Mouse (Mus musculus) lung, adult 18-20 months (tissue): ENCODE results near the gene Frrs1l.
A peak's percentile ranks its signal among the peaks of the same experiment; 100 is the strongest.

Source experiments
- DNase-seq, 2 experiments: peaks; one replicate each; pipeline ENCODE4 v3.0.0; 2022; ENCODE audit warnings: mixed read lengths in 2 of 2

Frrs1l gene

DNA sequence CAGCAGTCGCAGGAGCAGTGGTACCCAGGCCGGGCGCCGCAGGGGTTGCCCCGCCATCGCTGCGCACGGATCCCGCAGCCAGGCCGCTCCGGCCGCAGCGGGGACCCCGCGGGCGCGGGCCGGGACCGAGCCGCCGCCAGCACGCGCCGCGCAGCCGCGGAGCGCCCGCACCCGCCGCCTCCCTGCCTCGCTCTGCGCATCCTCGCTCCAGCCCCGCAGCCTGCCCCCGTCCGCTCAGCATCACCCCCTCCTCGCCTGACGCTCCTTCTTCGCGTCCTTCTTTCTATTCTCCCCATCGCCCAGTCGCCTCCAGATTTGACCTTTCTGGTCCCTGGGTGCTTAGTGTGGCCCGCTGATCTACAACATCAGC, at the start of gene Frrs1l:
Gene Frrs1l (minus strand): TSS at position 177 of the 370 bp plus-strand sequence.
- no peak for DNase-seq

GRCm38 (mm10) chr4:57039127-57040031, 49.2 kb upstream of the Frrs1l start:
- DNase-seq, result no peak

DNA sequence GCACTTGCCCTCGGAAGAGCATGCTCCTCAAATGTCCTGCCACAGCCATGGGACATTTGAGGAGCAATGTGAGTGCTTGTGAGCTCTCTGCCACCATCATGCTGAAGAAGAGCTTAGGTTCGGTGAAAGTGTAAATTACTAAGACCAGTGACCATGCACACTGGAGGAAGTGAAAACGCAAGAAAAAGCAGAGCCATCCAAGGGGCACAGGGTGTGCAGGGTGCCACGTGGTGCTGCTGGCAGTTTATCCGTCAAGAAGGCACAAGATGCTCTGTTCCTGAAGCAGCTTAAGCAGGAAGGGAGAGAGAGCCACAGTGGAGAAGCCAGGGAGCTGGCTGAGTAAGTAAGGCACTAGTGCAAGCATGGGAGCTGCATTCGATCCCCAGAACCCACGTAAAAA, 47.4 kb upstream of the Frrs1l start:
- DNase-seq, result no peak

- DNase-seq, result no peak
These were observed 44.0 kb upstream of the Frrs1l start for GRCm38 (mm10) chr4:57034169-57034568.

DNA sequence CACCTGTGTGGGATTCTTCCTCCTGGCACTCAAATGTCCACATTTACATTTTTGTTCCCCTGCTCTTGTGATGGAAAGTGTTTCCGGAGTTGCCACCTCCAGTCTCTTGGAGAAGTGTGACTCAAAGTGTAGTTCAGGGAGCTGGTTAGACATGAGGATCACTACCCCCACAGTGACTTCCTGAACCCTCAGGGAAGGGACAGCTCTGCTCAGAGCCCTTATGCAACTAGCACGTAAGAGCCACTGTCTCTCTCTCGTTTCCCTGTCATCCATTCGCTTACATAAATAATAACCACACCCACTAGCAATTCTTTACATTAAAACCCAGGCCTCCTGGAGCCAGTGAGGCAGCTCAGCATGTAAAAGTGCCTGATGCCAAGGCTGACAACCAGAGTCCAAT, 41.2 kb upstream of the Frrs1l start:
- DNase-seq, result no peak

DNA sequence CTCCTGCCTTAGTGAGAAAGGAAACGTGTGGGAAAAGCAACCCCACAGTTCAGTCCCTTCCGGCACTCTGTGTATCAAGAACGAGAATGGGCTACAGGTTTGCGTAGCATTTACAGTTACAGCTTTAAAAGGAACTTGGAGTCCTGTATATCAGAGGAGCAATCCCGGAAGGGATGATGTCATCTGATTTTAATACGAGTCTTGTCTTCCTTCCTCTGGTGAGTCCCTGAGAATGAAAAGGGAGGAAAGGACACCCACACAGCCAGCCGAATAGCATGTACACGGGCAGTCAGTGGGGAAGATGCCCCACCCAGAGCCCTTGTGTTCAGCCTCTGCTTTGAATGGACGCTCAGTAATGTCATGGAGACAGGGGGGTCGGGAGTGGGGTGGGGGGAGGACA, 37.8 kb upstream of the Frrs1l start:
- DNase-seq, result no peak

DNA sequence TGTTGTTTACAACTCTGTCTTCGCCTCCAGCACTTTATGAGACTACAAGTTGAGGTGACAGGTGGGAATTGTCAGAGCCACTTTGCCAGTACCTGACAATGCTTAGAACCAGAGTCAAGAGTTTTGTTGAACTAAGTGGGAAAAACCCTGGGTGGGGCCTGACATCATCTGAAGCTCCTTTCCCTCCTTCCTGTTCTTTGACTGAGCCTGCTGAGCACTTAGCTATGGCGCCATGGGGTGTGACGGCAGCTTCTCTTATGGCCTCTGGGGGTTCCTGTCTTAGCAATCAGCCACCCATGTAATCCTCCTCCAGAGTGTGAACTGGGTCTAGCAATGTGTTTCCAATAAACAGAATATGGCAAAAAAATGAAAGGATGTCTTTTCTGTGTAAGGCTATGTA, 33.3 kb upstream of the Frrs1l start:
- DNase-seq, result no peak

GRCm38 (mm10) chr4:57021288-57021687, 31.1 kb upstream of the Frrs1l start:
- DNase-seq, result no peak

DNA sequence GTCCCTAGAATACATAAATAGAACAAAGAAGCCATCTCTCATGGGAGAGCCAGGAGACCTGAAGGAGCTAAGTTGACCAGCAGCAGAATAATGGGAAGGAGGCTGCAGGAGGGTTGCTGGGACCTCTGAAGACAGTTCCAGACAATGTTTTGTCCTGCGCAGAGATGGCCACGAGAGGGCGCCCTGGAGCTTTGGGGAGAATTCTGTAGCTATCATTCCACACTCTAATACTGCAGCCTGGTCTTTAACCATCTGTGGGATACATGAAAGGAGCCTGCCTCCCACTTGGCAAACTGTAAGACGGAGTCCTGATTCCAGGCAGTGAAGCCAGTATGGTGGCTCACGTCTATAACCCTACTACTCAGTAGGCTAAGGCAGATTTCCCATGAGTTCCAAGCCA, 27.0 kb upstream of the Frrs1l start:
- peak; percentile 60 to 74 for DNase-seq

DNA sequence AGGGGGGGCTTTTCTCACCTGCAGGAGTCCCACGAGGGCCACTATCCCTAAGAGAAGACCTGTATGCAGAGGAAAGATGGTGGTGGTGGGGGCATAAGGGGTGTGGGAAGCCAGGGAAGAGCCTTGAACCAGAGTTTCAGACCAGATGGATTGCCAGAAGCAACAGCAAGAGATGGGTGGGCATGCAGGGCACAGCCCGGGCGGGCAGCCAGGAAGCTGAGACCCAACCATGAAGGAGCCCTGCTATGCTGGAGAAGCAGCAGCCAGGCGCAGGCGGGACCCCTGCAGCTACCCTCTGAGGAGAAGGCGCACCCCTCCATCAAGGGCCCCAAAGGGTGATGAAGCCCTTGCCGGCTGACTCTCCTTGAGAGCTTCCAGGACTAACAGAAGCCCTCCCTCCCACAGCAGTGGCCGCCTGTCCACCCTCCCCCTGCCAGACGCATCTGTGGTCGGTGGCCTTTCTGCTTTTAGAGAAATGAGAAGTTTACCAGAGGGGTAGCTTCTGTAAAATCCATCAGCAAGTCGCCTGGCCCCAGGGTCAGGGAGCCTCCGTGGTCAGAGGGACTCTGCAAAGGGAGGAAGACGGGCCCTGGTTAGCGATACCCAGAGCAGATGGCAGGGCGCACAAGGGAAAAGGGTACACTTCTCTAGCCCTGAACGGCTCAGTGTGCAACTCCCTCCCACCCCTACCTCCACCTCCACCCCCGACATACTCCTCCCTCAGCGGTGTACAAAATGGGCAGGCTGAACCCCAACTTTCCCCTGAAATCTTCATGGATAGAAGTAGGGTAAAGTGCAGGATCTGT, 26.4 kb upstream of the Frrs1l start:
- DNase-seq, result no peak

DNA sequence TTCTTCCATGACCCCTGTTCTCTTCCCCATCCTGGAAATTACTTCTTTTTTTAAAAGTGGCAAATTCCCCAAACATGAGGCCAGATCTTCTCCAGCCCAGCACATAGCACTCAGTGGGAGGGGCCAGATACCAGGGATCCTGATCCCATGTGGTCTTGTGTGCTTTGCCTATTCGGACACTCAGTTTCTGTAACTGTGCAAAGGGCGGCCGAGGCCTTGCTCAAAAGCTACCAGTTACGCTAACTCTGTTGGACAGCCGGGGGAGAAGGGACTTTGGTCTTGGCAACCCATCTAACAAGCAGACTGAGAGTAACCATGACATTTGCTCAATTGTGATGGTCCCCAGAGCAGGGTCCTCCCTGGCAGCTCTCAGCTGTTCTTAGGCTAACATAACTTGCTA, 24.8 kb upstream of the Frrs1l start:
- no peak for DNase-seq

DNA sequence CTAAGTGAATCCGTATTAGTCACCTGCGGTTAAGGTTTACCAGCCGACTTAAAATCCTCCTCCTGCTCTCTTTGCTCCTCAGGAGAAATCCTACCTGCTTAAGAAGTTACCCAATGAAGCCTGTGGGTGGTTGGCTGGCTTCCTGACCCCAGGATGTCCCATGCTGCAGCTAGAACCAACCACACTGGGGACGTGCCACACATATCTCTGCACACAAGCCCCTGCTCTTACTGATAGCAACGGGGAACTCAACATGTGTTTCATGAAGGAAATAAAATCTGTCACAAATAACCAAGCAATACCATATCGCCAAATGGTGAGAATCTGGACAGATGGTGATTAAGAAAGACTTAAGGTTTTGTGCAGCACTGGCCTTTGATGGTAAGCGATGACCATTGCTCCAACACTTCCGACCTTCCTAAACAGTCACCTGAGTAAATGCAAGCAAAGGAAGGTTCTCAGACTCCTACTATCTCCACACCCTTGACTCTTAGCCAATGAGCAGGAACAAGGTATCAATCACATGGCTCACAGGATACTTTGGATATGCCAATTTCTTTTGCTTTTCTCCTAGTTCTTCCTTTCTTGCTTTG, 21.4 kb upstream of the Frrs1l start:
- no peak for DNase-seq

DNA sequence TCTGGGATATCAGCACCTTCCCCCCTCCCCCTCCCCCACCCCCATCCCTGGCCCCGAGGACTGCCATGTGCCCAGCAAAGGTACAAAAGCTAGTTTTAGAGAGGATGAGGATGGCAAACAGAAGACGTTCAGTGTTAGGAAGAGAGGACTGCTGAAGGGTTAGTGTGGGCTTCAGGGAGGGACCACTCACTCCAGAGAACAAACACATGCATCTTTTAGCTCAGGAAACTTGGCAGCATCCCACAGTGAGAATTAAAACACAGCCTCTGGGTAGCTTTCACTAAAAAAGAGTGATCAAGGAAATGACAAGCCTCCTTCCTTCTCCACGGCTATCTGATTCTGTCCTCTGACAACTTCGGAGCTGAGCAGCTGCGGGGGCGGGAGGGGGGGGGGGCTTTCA, 20.7 kb upstream of the Frrs1l start:
- no peak for DNase-seq

DNA sequence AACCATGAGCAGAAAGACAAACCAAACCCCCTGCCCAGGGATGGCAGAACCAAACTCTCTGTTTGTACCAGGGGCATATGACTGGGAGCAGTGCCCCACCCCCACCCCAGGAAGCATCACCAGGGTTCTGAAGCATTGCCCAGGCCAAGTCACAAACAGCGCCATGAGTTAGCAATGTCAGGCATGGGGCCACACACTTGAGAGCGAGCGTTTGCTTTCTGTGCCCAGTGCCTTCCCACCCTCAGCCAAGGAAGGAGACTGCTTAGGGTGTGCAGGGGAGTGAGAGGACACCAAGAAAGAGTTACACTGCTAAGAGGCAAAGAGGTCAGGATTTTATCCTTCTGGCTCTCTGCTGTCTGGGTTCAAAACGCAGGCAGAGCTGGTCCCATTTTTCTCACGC, 20.2 kb upstream of the Frrs1l start:
- no peak for DNase-seq

DNA sequence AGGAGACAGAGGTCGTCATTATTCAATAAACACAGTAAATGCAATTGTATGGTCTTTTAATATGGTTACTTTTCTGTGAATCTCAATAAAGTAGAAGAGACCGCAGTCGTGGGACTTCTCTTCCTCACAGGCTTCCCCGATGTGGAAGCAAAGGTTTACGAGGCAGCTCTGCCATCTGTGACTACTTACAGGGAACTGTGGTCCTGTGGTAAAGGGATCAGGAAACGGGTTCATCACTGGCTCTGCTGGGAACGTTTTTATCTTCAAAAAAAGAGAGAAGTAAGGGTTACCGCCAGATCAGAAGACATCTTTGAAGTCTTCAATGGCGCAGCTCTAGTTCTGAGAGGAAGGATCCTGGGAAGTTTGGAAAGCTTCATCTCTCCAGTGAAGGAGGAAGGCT, 17.5 kb upstream of the Frrs1l start:
- DNase-seq, result no peak

DNA sequence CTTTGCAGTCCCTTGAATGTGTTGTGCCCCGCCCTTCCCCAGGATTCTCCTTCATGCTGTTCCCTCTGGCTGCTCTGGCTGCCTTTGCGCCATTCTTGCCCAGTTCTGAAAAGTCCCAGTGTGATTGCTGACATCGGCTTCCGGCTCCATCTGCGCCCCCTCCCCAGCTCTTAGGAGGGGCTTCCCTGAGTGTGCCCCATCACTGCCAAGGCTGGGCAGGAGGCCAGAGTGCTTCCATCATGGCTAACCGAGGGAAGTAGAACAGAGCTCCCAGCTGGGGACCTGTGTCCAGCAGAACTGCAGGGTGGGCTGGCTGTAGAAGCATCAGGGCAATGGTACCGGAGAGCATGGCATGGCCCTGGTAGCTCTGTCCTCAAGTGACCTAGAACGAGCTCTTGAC, 14.8 kb upstream of the Frrs1l start:
- no peak for DNase-seq

DNA sequence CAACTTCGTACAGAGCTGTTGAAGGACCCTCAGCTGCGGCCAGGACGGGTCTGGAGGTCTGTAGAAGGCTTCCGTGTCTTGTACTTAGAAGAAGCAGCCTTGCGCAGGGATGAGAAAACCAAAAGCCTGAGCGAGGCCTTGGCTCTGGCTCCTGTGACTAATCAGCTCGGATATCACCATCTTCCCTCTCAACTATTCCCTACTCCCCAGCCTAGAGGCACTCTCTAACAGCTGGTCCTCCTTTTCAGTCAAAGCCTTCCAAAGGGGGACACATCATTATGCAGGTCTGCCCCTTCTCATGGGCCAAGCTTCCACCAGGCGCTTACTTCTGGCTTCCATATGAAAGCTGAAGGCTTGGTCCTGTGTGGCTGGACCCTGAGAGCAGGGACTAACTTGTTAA, 13.7 kb upstream of the Frrs1l start:
- no peak for DNase-seq

DNA sequence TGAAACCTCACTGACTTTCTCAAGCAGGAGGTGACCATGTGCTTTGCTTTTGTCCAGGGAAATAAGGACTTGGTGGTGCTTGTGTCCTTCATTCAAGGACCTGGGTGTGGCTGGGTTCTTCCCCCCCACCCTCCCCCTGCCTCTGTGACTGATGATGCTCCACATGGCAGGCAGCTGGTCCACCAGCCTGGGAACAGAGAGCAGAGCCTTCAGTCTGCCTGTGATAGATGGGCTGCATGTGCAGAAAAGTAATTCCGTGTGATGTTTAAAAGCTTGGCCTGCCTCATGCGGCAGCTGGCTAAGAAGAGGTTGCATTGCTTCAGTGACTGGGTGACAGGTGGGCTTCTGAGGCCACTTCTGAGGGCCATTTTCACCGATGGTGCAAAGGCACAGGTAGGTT, 12.6 kb upstream of the Frrs1l start:
- no peak for DNase-seq

- DNase-seq, result no peak
These were observed 11.2 kb upstream of the Frrs1l start for GRCm38 (mm10) chr4:57001437-57001836.

GRCm38 (mm10) chr4:56993331-56993730, 3.1 kb upstream of the Frrs1l start:
- no peak for DNase-seq

GRCm38 (mm10) chr4:56991951-56992350, 1.8 kb upstream of the Frrs1l start:
- no peak for DNase-seq

DNA sequence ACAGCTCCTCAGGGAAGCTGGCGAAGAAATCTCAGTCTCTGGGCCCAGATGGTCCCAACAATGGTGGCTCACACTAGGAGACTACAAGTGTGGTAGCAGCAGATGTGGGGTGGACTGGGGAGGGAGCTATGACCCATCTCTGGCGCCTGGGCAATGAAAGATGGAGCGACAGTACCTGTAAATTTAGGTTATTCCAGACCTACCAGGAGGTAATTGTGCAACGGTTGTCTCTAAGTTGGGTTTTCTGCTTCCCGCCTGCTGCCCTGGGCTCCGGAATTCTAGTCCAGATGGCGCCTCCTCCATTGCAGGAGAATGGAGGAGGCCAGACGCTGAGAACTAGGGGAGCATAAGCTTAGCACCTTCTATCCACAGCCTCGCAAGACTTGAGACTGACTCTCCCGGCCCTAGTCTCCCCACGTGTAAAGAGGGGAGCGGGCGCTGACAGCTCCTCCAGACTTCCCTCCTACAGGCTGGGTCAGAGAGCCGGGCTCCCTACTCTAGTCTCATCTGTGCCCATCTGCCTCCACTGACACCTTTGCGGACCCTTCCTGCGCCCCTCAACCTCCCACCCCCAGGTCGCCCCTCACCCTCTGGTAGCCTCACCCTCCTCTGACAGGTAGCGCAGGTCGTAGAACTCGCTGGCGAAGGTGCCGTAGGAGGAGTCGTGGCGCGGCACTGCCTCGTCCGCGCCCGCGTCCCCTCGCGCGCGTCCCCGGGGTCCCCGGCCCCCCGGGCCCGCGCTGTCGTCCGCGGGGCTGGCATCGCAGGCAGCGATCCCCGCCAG, 568 bp downstream of the Frrs1l start:
- no peak for DNase-seq

DNA sequence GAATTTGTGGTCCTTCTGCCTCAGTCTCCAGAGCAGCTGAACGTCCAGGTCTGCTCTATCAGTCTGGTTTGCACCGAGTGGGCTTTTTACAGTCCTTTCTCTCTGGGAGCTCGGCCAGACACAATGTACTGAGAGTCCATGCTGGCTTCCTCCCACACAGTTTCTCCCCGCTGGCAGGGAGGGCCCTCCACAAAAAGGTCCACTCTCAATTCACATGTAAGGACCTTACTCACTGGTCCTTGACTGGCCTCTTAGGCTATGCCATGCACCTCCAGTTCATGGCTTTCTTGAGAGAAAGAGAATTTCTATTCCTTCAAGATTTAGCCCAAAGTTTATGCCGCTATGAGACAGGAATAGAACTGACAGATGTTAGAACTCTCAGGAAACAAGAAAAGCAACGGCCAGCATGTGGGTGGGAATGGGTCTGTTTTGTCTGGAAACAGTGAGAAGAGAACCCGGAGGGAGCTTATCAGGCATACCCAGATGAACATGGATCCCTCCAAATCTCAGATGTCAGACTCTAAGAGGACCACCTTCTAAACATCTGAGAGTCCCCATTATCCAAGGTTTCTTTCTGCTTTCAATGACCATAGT, 24.5 kb downstream of the Frrs1l start:
- DNase-seq, result no peak
